Mouse (Mus musculus): ENCODE measurements around the gene Gpr55.
A peak's percentile ranks its signal among the peaks of the same experiment; 100 is the strongest.
"Not testable (repeated sequence)": the region's sequence is repeated elsewhere in the genome, so short reads cannot be mapped to it uniquely, and the experiment has no call there.

The Gpr55 gene

GRCm38 (mm10) chr1:85960873-85961272 is at the start of gene Gpr55:
Gene Gpr55 (minus strand): TSS chr1:85961007.
- DNase-seq (ENCODE audit: low spot score in 2 of 2) = no peak

- DNase-seq (ENCODE audit: low spot score in 2 of 2) = peak; percentile 51 to 94
Observed at GRCm38 (mm10) chr1:86007778-86008177, 47.0 kb upstream of the Gpr55 start.

- DNase-seq (ENCODE audit: low spot score in 2 of 2) = no peak
Observed at GRCm38 (mm10) chr1:86006040-86006439, 45.2 kb upstream of the Gpr55 start.

GRCm38 (mm10) chr1:86005540-86005939 is 44.7 kb upstream of the Gpr55 start:
- DNase-seq (ENCODE audit: low spot score in 2 of 2) = no peak

- DNase-seq (ENCODE audit: low spot score in 2 of 2) = peak; percentile 54 to 60
Observed at GRCm38 (mm10) chr1:85999853-86000570, 39.2 kb upstream of the Gpr55 start.

GRCm38 (mm10) chr1:85998012-85998411 is 37.2 kb upstream of the Gpr55 start:
- no peak for DNase-seq (ENCODE audit: low spot score in 2 of 2)

GRCm38 (mm10) chr1:85997221-85997620 is 36.4 kb upstream of the Gpr55 start:
- DNase-seq (ENCODE audit: low spot score in 2 of 2) = no peak

- DNase-seq (ENCODE audit: low spot score in 2 of 2) = no peak
Observed at GRCm38 (mm10) chr1:85993541-85993940, 32.7 kb upstream of the Gpr55 start.

GRCm38 (mm10) chr1:85992175-85992574 is 31.4 kb upstream of the Gpr55 start:
- no peak for DNase-seq (ENCODE audit: low spot score in 2 of 2)

- not testable (repeated sequence) for DNase-seq (ENCODE audit: low spot score in 2 of 2)
Observed at GRCm38 (mm10) chr1:85988882-85989281, 28.1 kb upstream of the Gpr55 start.

- DNase-seq (ENCODE audit: low spot score in 2 of 2) = no peak
Observed at GRCm38 (mm10) chr1:85988351-85988750, 27.5 kb upstream of the Gpr55 start.

GRCm38 (mm10) chr1:85985784-85986183 is 25.0 kb upstream of the Gpr55 start:
- no peak for DNase-seq (ENCODE audit: low spot score in 2 of 2)

GRCm38 (mm10) chr1:85981738-85982357 is 21.0 kb upstream of the Gpr55 start:
- no peak for DNase-seq (ENCODE audit: low spot score in 2 of 2)

- DNase-seq (ENCODE audit: low spot score in 2 of 2) = no peak
Observed at GRCm38 (mm10) chr1:85977709-85978108, 16.9 kb upstream of the Gpr55 start.

- no peak for DNase-seq (ENCODE audit: low spot score in 2 of 2)
Observed at GRCm38 (mm10) chr1:85973468-85973877, 12.7 kb upstream of the Gpr55 start.

- DNase-seq (ENCODE audit: low spot score in 2 of 2) = no peak
Observed at GRCm38 (mm10) chr1:85972341-85972740, 11.5 kb upstream of the Gpr55 start.

GRCm38 (mm10) chr1:85971070-85971469 is 10.3 kb upstream of the Gpr55 start:
- DNase-seq (ENCODE audit: low spot score in 2 of 2) = no peak

GRCm38 (mm10) chr1:85969519-85969918 is 8.7 kb upstream of the Gpr55 start:
- DNase-seq (ENCODE audit: low spot score in 2 of 2) = peak in 1 of 2 experiments; percentile 44

- DNase-seq (ENCODE audit: low spot score in 2 of 2) = no peak
Observed at GRCm38 (mm10) chr1:85969081-85969480, 8.3 kb upstream of the Gpr55 start.

GRCm38 (mm10) chr1:85965856-85966255 is 5.0 kb upstream of the Gpr55 start:
- no peak for DNase-seq (ENCODE audit: low spot score in 2 of 2)

- DNase-seq (ENCODE audit: low spot score in 2 of 2) = no peak
Observed at GRCm38 (mm10) chr1:85962081-85962480, 1.3 kb upstream of the Gpr55 start.

GRCm38 (mm10) chr1:85959889-85960276 is 924 bp downstream of the Gpr55 start:
- no peak for DNase-seq (ENCODE audit: low spot score in 2 of 2)

- no peak for DNase-seq (ENCODE audit: low spot score in 2 of 2)
Observed at GRCm38 (mm10) chr1:85959129-85959888, 1.5 kb downstream of the Gpr55 start.
